Mouse (Mus musculus) stomach, embryonic 14.5 days (tissue): ENCODE data around the gene Cd244a. TPM values are rescaled to one million over a fixed set of nuclear protein-coding genes. Genes with fewer than 3 reads are reported as not detected.
A peak's percentile ranks its signal among the peaks of the same experiment; 100 is the strongest.

Experiments
- ATAC-seq: fragments of 200-750 bp; cut with Nextera tagmentation; 2 replicates; pipeline ENCODE4 v1.8.0; 2017; ENCODE audit warnings: low read depth, moderate TSS enrichment; ENCODE audit not compliant: insufficient number of reproducible peaks, insufficient read depth, low FRiP score
- H3K27ac ChIP-seq: fragments of 300-500 bp; sonication (generic); 2 replicates; pipeline ENCODE4 v1.5.1; 2014; ENCODE audit warnings: mild to moderate bottlenecking, low read length, moderate library complexity, mixed read lengths
- H3K27me3 ChIP-seq: fragments of 300-500 bp; sonication (generic); 2 replicates; pipeline ENCODE4 v1.6.1; 2014; ENCODE audit warnings: low read length, control low read depth, mixed read lengths; ENCODE audit not compliant: control insufficient read depth, insufficient read depth
- H3K36me3 ChIP-seq: fragments of 300-500 bp; sonication (generic); 2 replicates; pipeline ENCODE4 v1.6.1; 2014; ENCODE audit warnings: mild to moderate bottlenecking, control low read depth, low read length, moderate library complexity, mixed read lengths; ENCODE audit not compliant: control insufficient read depth, insufficient read depth
- H3K4me1 ChIP-seq: fragments of 300-500 bp; sonication (generic); 2 replicates; pipeline ENCODE4 v1.6.1; 2014; ENCODE audit warnings: low read length, control low read depth, mixed read lengths; ENCODE audit not compliant: control insufficient read depth, insufficient read depth
- H3K4me2 ChIP-seq: fragments of 300-500 bp; sonication (generic); replicated peaks from 2 replicates; pipeline ENCODE4 v1.6.1; 2014; ENCODE audit warnings: low read depth, low read length, control low read depth
- H3K4me3 ChIP-seq: fragments of 300-500 bp; sonication (generic); 2 replicates; pipeline ENCODE4 v1.5.1; 2014; ENCODE audit warnings: low read depth, low read length, control low read depth
- H3K9ac ChIP-seq: fragments of 300-500 bp; sonication (generic); replicated peaks from 2 replicates; pipeline ENCODE4 v1.6.1; 2014; ENCODE audit warnings: low read depth, mild to moderate bottlenecking, control low read depth, low read length, moderate library complexity, mixed read lengths
- H3K9me3 ChIP-seq: fragments of 300-500 bp; sonication (generic); 2 replicates; pipeline ENCODE4 v1.6.1; 2016; ENCODE audit warnings: low read depth, low read length, control low read depth; ENCODE audit not compliant: control insufficient read depth
- WGBS: fragments of 180-500 bp; shearing (Covaris S2); extraction: QIAGEN DNeasy Blood & Tissue Kit; methylation state at CpG from one replicate; pipeline ENCODE4 v1.1.7; 2014; 5-methylcytosine and 5-hydroxymethylcytosine counted together
- polyA plus RNA-seq: library from polyadenylated mRNA; unstranded; fragments of >200 nt; fragmentation: Nextera tagmentation; extraction: Ambion mirVana; gene quantifications from 2 replicates; pipeline ENCODE4 v1.2.1, GENCODE M21; 2014

Gene Cd244a
- polyA plus RNA-seq, 1 experiment from 2014 or later: 0.26 TPM

DNA sequence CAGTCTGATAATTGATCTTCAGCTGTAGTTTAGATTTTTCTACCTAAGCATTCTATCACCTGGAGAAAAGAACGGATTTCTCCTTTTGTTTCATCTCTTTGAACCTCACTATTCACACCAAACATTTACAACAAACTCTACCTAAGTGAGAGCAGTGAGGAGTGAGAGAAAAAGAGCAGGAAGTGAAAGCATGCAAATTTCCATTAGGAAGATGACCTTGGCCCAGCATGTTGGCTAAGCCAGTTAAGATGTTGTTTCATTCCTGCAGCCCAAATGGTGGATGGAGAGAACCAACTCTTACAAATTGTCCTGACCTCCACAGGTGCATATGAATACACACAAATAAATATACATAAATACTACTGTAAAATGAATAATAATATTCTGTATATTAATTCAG is 18.3 kb upstream of the Cd244a start:
- ATAC-seq: no peak
- Histone ChIP-seq H3K9ac (no peak overlapping the region), H3K9me3 (no peaks in the 10 kb centered on the region; the same call in 1 of the 2 replicates), H3K27ac (no peak overlapping the region), H3K36me3 (no peaks in the 10 kb centered on the region), H3K4me2 (no peak overlapping the region), H3K4me3 (no peak overlapping the region), H3K4me1 (no peaks in the 10 kb centered on the region), H3K27me3 (no peaks in the 10 kb centered on the region)
- 69% methylated on average over 1 of the region's 1 CpGs for WGBS

- H3K4me3 ChIP-seq: no peak overlapping the region
- ATAC-seq: no peak
- no peaks in the 10 kb centered on the region for H3K27me3 ChIP-seq
- H3K9me3 ChIP-seq: no peaks in the 10 kb centered on the region; the same call in 1 of the 2 replicates
- no peak overlapping the region for H3K27ac ChIP-seq
- H3K9ac ChIP-seq: no peak overlapping the region
- no peaks in the 10 kb centered on the region for H3K36me3 ChIP-seq
- H3K4me2 ChIP-seq: no peak overlapping the region
- no peaks in the 10 kb centered on the region for H3K4me1 ChIP-seq
- 72% methylated on average over 7 of the region's 7 CpGs for WGBS
Observed at GRCm38 (mm10) chr1:171551326-171551725, 7.7 kb upstream of the Cd244a start.

GRCm38 (mm10) chr1:171552230-171552629 is 6.8 kb upstream of the Cd244a start:
- H3K9me3 ChIP-seq: no peaks in the 10 kb centered on the region; the same call in 1 of the 2 replicates
- H3K36me3 ChIP-seq: no peaks in the 10 kb centered on the region
- H3K4me2 ChIP-seq: no peak overlapping the region
- no peak overlapping the region; the same call in 1 of the 2 replicates for H3K27ac ChIP-seq
- H3K27me3 ChIP-seq: no peaks in the 10 kb centered on the region
- no peak overlapping the region for H3K9ac ChIP-seq
- no peaks in the 10 kb centered on the region for H3K4me1 ChIP-seq
- H3K4me3 ChIP-seq: no peak overlapping the region
- WGBS: 78% methylated on average over 2 of the region's 2 CpGs
- no peak for ATAC-seq

DNA sequence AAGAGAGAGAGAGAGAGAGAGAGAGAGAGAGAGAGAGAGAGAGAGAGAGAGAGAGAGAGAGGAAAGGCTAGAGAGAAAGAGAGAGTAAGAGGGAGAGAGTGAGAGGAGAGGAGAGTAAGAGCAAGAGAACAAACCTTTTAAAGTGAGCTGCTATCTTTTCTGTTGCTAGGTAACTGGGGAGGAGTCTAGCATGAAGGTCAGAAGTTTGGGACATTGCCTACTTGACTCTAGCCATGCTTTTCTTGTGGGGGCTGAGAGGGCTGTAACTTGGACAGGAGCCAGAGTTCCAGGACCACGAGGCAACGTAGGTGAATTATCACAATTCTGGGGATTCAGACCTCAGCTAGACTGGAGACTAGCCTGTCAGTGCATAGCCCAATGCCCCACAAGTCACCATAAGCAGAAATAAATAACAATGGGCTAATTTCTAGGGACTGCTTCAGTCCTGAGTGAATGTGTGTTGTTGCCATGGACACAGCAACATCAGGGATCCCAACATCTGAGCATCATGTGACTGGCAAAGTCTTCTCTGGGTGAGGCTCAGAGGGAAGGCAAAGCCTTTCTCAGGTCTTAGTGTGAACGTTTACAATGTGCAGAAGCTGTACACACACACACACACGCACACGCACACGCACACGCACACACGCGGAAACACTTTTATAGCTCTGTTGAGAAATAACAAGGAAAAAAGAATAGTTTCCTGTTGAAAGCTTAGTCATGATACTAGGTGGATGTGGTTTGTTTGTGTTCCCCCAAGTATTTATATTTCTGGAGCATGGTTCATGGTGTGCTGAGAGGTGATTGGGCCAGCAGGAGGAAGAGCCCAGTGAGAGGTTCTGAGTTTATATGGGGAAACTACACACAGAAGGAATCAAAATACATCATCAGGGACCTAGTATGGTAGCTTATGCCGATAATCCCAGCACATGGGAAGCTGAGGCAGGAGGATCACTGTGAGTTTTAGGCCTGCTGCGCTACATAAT is 5.3 kb upstream of the Cd244a start:
- no peaks in the 10 kb centered on the region for H3K36me3 ChIP-seq
- 0 out of 2 replicates have a peak, but pooled peaks have one; percentile 33 for ATAC-seq
- H3K9me3 ChIP-seq: no peaks in the 10 kb centered on the region; the same call in 1 of the 2 replicates
- no peaks in the 10 kb centered on the region for H3K27me3 ChIP-seq
- no peak overlapping the region for H3K4me2 ChIP-seq
- 76% methylated on average over 11 of the region's 11 CpGs for WGBS
- H3K9ac ChIP-seq: no peak overlapping the region
- no peaks in the 10 kb centered on the region for H3K4me1 ChIP-seq
- H3K27ac ChIP-seq: no peak overlapping the region
- no peak overlapping the region for H3K4me3 ChIP-seq

DNA sequence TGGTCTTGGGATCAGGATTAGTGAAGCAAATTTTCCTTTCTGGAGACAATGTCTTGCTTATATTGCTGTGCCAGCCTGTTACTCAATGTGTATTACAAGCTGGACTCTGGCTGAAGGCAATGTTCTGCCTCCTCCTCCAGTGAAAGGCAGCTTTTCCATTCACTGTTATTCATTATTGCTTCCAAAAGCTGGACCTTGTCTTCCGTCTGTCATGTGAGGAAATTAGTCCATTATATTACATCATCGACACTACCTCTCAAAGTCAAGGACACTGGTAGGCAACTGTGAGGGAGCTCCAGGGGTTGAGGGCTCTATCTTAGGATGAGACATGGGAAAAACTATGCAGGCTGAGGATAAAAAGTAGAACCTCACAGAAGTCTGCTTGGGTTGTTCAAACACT is 2.6 kb upstream of the Cd244a start:
- Histone ChIP-seq H3K9me3 (no peaks in the 10 kb centered on the region), H3K4me1 (no peaks in the 10 kb centered on the region), H3K9ac (no peak overlapping the region), H3K27ac (no peak overlapping the region), H3K4me2 (no peak overlapping the region), H3K4me3 (no peak overlapping the region), H3K27me3 (no peaks in the 10 kb centered on the region), H3K36me3 (no peaks in the 10 kb centered on the region)
- WGBS: 83% methylated on average over 2 of the region's 2 CpGs
- no peak for ATAC-seq

GRCm38 (mm10) chr1:171558407-171558806 is 586 bp upstream of the Cd244a start:
- Histone ChIP-seq H3K4me1 (no peaks in the 10 kb centered on the region), H3K4me2 (no peak overlapping the region), H3K27ac (no peak overlapping the region), H3K4me3 (no peak overlapping the region), H3K36me3 (no peaks in the 10 kb centered on the region), H3K9me3 (no peaks in the 10 kb centered on the region), H3K27me3 (no peaks in the 10 kb centered on the region), H3K9ac (no peak overlapping the region)
- 69% methylated on average over 6 of the region's 6 CpGs for whole genome bisulfite sequencing
- ATAC-seq: no peak

GRCm38 (mm10) chr1:171560262-171560661 is 1.3 kb downstream of the Cd244a start:
- ATAC-seq: no peak
- Histone ChIP-seq H3K36me3 (no peaks in the 10 kb centered on the region), H3K4me3 (no peak overlapping the region), H3K4me1 (no peaks in the 10 kb centered on the region), H3K27ac (no peak overlapping the region), H3K9me3 (no peaks in the 10 kb centered on the region), H3K9ac (no peak overlapping the region), H3K27me3 (no peaks in the 10 kb centered on the region), H3K4me2 (no peak overlapping the region)
- 64% methylated on average over 2 of the region's 2 CpGs for WGBS

- H3K27ac ChIP-seq: no peak overlapping the region
- no peak overlapping the region for H3K4me2 ChIP-seq
- ATAC-seq: no peak
- H3K9me3 ChIP-seq: no peaks in the 10 kb centered on the region
- H3K27me3 ChIP-seq: no peaks in the 10 kb centered on the region
- H3K4me3 ChIP-seq: no peak overlapping the region
- no peaks in the 10 kb centered on the region for H3K4me1 ChIP-seq
- H3K9ac ChIP-seq: no peak overlapping the region
- 93% methylated on average over 1 of the region's 1 CpGs for WGBS
- H3K36me3 ChIP-seq: no peaks in the 10 kb centered on the region
Observed at GRCm38 (mm10) chr1:171561200-171561599, 2.2 kb downstream of the Cd244a start.
